Mouse (Mus musculus): ENCODE data around the gene Apob. TPM values are rescaled to one million over a fixed set of nuclear protein-coding genes. Genes with fewer than 3 reads are reported as not detected.
A peak's percentile ranks its signal among the peaks of the same experiment; 100 is the strongest.

Apob gene
- polyA plus RNA-seq, 1 experiment, result 0.20 TPM

GRCm38 (mm10) chr12:8031595-8032358, 54.3 kb downstream of the Apob start:
- DNase-seq (ENCODE audit: extremely low spot score in 1 of 2, low spot score in 1 of 2), result no peak

- no peak for DNase-seq (ENCODE audit: extremely low spot score in 1 of 2, low spot score in 1 of 2)
Observed at GRCm38 (mm10) chr12:8032359-8032755, 54.9 kb downstream of the Apob start.

- DNase-seq (ENCODE audit: extremely low spot score in 1 of 2, low spot score in 1 of 2), result no peak
Observed at GRCm38 (mm10) chr12:8038081-8038730, 60.8 kb downstream of the Apob start.

- no peak for DNase-seq (ENCODE audit: extremely low spot score in 1 of 2, low spot score in 1 of 2)
Observed at GRCm38 (mm10) chr12:8042626-8043394, 65.4 kb downstream of the Apob start.

- no peak for DNase-seq (ENCODE audit: extremely low spot score in 1 of 2, low spot score in 1 of 2)
Observed at GRCm38 (mm10) chr12:8047046-8047445, 69.6 kb downstream of the Apob start.

GRCm38 (mm10) chr12:8047789-8048309, 70.4 kb downstream of the Apob start:
- no peak for DNase-seq (ENCODE audit: extremely low spot score in 1 of 2, low spot score in 1 of 2)

- no peak for DNase-seq (ENCODE audit: extremely low spot score in 1 of 2, low spot score in 1 of 2)
Observed at GRCm38 (mm10) chr12:8056001-8056640, 78.7 kb downstream of the Apob start.

- DNase-seq (ENCODE audit: extremely low spot score in 1 of 2, low spot score in 1 of 2), result peak; percentile 27 to 89
Observed at GRCm38 (mm10) chr12:8059576-8059975, 82.1 kb downstream of the Apob start.

GRCm38 (mm10) chr12:8063363-8064065, 86.1 kb downstream of the Apob start:
- DNase-seq (ENCODE audit: extremely low spot score in 1 of 2, low spot score in 1 of 2), result no peak

Other genes starting within 250 kb of the Apob start
- 41.9 and 45.5 TPM in 2 replicates for gene Ldah, start 230.5 kb downstream of the Apob start, polyA plus RNA-seq (2012; rRNA removed)